Mouse (Mus musculus) brown adipose tissue, adult 24 weeks (tissue): Measurements from ENCODE around the gene Vmn1r14. TPM values are rescaled to one million over a fixed set of nuclear protein-coding genes. Genes with fewer than 3 reads are reported as not detected.
"Not testable (repeated sequence)": the region's sequence is repeated elsewhere in the genome, so short reads cannot be mapped to it uniquely, and the experiment has no call there.

ENCODE experiments used
- H3K27ac ChIP-seq: fragments of 200-500 bp; replicated peaks from 2 replicates; pipeline ENCODE4 v1.5.1; 2012; ENCODE audit warnings: low read depth, mild to moderate bottlenecking, low read length
- H3K4me1 ChIP-seq: fragments of 200-500 bp; 2 replicates; pipeline ENCODE4 v1.6.1; 2012; ENCODE audit warnings: low read length, mixed read lengths; ENCODE audit not compliant: control insufficient read depth, insufficient read depth, insufficient read length
- H3K4me3 ChIP-seq: fragments of 200-500 bp; 2 replicates; pipeline ENCODE4 v1.5.1; 2012; ENCODE audit warnings: low read depth, mild to moderate bottlenecking, low read length, moderate library complexity; ENCODE audit not compliant: insufficient read depth
- polyA plus RNA-seq: library from polyadenylated mRNA; stranded (reverse); fragments of >200 nt; gene quantifications from 2 replicates; pipeline ENCODE4 v1.2.4, GENCODE M21; 2012; ENCODE audit not compliant: missing spikeins, insufficient read depth, insufficient read length

Gene Vmn1r14
- polyA plus RNA-seq = not detected in 2 replicates

- no peak within 1 kb of the TSS for H3K27ac ChIP-seq
- no peaks in the 10 kb centered on the region for H3K4me1 ChIP-seq
- H3K4me3 ChIP-seq = no peak within 1 kb of the TSS
These were observed at the start of gene Vmn1r14 for GRCm38 (mm10) chr6:57231386-57231785. Gene Vmn1r14 (plus strand): TSS chr6:57231686.

DNA sequence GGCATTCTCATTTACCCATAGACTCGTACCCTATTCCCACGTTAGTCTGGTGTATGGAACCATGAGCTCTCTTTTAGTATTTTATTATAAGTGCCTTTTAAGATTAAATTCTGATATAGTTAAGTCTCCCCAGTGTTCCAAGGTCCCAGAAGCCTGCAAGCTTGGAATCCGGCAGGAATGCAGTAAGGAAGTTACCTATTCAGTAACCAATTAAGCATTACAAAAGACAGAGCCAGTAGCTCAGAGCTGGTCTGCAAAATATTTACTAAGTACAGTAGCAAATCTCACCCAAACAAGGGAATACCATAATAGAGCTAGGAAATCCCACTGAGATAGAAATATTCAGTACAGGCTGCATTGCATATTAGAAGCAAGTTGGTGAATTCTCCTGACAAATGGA lies 41.5 kb upstream of the Vmn1r14 start:
- not testable (repeated sequence) for H3K4me1 ChIP-seq, H3K4me3 ChIP-seq, H3K27ac ChIP-seq

- H3K4me1 ChIP-seq, H3K4me3 ChIP-seq, H3K27ac ChIP-seq: not testable (repeated sequence)
These were observed 28.5 kb upstream of the Vmn1r14 start, which contains the start of gene Vmn1r13 for GRCm38 (mm10) chr6:57202990-57203389. Gene Vmn1r13 (plus strand): TSS chr6:57203290.

GRCm38 (mm10) chr6:57257652-57258051 lies 26.2 kb downstream of the Vmn1r14 start, which contains the start of gene Vmn1r15:
Gene Vmn1r15 (plus strand): TSS chr6:57257952.
- Histone ChIP-seq H3K4me1 (no peaks in the 10 kb centered on the region), H3K4me3 (no peak within 1 kb of the TSS), H3K27ac (no peak within 1 kb of the TSS)

DNA sequence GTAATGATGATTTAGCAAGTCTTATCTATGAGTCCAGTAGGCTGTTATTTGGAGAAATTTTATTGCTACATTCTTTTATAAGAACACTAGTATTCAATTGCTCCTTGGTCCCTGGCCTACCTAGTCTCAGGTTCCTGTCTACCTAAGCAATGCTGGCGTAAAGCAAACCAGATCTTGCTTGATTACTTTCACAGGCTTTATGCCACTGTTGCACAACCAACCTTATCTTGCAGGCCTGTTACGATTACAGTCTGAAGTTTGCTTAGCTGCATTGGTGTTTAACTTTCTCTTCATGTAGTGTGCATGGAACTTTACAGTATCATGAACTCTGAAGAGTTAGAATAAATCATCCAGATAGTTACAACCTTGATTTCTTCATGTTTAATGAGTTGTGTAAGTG lies 29.5 kb downstream of the Vmn1r14 start:
- no peaks in the 10 kb centered on the region for H3K4me1 ChIP-seq
- no peak overlapping the region for H3K4me3 ChIP-seq
- H3K27ac ChIP-seq = no peak overlapping the region

DNA sequence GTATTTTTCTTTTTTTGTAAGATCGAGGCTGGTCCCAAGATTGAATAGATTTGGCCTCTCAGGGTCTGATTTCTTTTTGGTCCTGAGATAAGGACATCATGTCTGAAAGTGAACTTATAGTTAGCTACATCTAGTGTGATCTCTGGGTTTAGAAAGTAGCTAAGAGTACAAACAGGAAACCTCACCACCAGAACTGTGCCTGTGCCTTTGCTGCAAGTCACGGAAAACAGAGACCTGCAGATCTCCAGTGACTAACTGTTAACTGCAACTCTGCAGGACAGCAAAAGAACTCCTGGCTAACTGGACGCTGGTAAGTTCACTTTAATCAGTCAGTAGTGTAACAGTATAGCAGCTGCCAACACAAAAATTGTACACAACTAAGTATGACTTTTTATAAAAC lies 40.4 kb downstream of the Vmn1r14 start:
- no peak overlapping the region for H3K4me3 ChIP-seq
- no peak overlapping the region for H3K27ac ChIP-seq
- no peaks in the 10 kb centered on the region for H3K4me1 ChIP-seq

DNA sequence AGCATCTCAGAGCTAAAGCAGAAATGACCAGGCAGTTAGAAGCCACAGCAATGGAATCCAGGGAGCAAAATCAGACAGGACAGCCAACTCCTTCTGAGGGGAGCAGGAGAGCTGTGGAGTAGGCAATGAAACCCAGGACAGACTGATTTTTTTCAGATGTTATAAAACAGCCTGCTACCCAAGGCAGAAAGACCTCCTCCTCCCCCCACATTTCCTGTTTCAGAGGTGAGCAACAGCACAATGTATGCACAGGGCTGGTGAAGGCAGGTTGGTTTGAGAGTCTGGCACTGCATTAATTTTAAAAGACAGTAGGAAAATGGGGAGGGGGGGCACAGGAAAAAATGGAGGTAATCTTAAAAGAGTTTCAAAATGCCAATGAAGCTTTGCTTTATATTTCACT lies 41.0 kb downstream of the Vmn1r14 start:
- H3K4me3 ChIP-seq = no peak overlapping the region
- H3K27ac ChIP-seq = no peak overlapping the region
- no peaks in the 10 kb centered on the region for H3K4me1 ChIP-seq

- H3K4me3 ChIP-seq = no peak overlapping the region
- no peak overlapping the region for H3K27ac ChIP-seq
- no peaks in the 10 kb centered on the region for H3K4me1 ChIP-seq
These were observed 47.5 kb downstream of the Vmn1r14 start for GRCm38 (mm10) chr6:57278952-57279351.

Other genes with a start within 250 kb of the Vmn1r14 start
- not detected in 2 replicates for gene Vmn1r6, start 234.4 kb upstream of the Vmn1r14 start, polyA plus RNA-seq
- not detected in 2 replicates for gene Vmn1r7, start 206.4 kb upstream of the Vmn1r14 start, polyA plus RNA-seq
- gene Vmn1r8, start 199.4 kb upstream of the Vmn1r14 start, polyA plus RNA-seq = not detected in 2 replicates
- gene Vmn1r9, start 164.9 kb upstream of the Vmn1r14 start, polyA plus RNA-seq = not detected in 2 replicates
- not detected in 2 replicates for gene Vmn1r10, start 122.2 kb upstream of the Vmn1r14 start, polyA plus RNA-seq
- not detected in 2 replicates for gene Vmn1r11, start 98.2 kb upstream of the Vmn1r14 start, polyA plus RNA-seq
- gene Vmn1r12, start 74.8 kb upstream of the Vmn1r14 start, polyA plus RNA-seq = not detected in 2 replicates
- gene Vmn1r13, start 28.4 kb upstream of the Vmn1r14 start, polyA plus RNA-seq = 0.20 TPM in 1 of 2 replicates, not detected in the other
- not detected in 2 replicates for gene Vmn1r15, start 26.3 kb downstream of the Vmn1r14 start, polyA plus RNA-seq
- gene Vmn1r16, start 97.8 kb downstream of the Vmn1r14 start, polyA plus RNA-seq = not detected in 2 replicates
- not detected in 2 replicates for gene Vmn1r17, start 132.0 kb downstream of the Vmn1r14 start, polyA plus RNA-seq
- gene Vmn1r18, start 164.1 kb downstream of the Vmn1r14 start, polyA plus RNA-seq = not detected in 2 replicates
- gene Vmn1r19, start 172.1 kb downstream of the Vmn1r14 start, polyA plus RNA-seq = not detected in 2 replicates
- gene Vmn1r20, start 197.2 kb downstream of the Vmn1r14 start, polyA plus RNA-seq = not detected in 2 replicates